Comparison of ENCODE assay signal across 27 mouse cellular contexts in the genomic region with DNA sequence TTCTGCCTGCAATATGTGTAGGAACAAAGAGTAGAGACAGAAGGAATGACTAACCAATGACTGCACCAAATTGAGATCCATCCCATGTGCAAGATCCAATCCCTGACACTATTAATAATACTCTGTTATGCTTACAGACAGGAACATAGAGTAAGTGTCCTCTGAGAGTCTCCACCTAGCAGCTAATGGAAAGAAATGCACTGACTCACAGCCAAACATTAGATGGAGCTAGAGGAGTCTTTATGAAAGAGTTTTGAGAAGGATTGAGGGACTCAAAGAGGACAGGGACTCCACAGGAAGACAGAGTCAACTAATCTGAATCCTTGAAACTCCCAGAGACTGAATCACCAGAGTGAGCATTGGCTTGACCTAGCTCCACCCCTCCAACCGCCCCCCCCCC.
"Had no signal": no experiment of that assay in that cellular context is flagged by ENCODE, and none has a peak within 500 bp of the region (broad histone marks: within the 10 kb centered on the region; RNA-seq: fewer than 3 reads in every experiment).

No protein-coding gene starts in this region.

- H3K9me3 ChIP-seq: heart, embryonic 10.5 days; heart, embryonic 12.5 days; hindbrain, embryonic 10.5 days; hindbrain, embryonic 12.5 days; intestine, embryonic 15.5 days; kidney, embryonic 15.5 days; limb, embryonic 10.5 days; limb, embryonic 12.5 days had no signal

- H3K27ac ChIP-seq: gastrocnemius, adult 2 months; heart, embryonic 10.5 days; hindbrain, embryonic 10.5 days; hindbrain, embryonic 12.5 days; hindbrain, embryonic 14.5 days; intestine, embryonic 15.5 days; kidney, embryonic 15.5 days; left cerebral cortex, adult 2 months; limb, embryonic 10.5 days; limb, embryonic 12.5 days had no signal

- H3K27me3 ChIP-seq: heart, embryonic 12.5 days; hindbrain, embryonic 12.5 days; intestine, embryonic 15.5 days; kidney, embryonic 15.5 days; limb, embryonic 12.5 days had no signal

- H3K4me1 ChIP-seq: heart, embryonic 10.5 days; heart, embryonic 12.5 days; hindbrain, embryonic 10.5 days; hindbrain, embryonic 12.5 days; intestine, embryonic 15.5 days; kidney, embryonic 15.5 days; limb, embryonic 10.5 days; limb, embryonic 12.5 days had no signal

- H3K9ac ChIP-seq: heart, embryonic 12.5 days; hindbrain, embryonic 12.5 days; hindbrain, embryonic 14.5 days; intestine, embryonic 15.5 days; kidney, embryonic 15.5 days; limb, embryonic 12.5 days had no signal

- H3K36me3 ChIP-seq: heart, embryonic 10.5 days; heart, embryonic 12.5 days; hindbrain, embryonic 10.5 days; hindbrain, embryonic 12.5 days; intestine, embryonic 15.5 days; kidney, embryonic 15.5 days; limb, embryonic 10.5 days; limb, embryonic 12.5 days had no signal

- DNase-seq: gastrocnemius, adult 2 months; gastrocnemius, postnatal 10 days; gastrocnemius, postnatal 25 days; heart, adult 18-20 months; heart, postnatal 10 days; heart, postnatal 4 days; kidney, adult 18-20 months; kidney, adult 8-10 months; kidney, postnatal 10 days; kidney, postnatal 25 days; kidney, postnatal 4 days; layer of hippocampus, adult 9-11 months; liver had no signal

- ATAC-seq: hindbrain, embryonic 16.5 days; inflammation-experienced regulatory T-cells, adult 6 months; intestine, embryonic 15.5 days; intestine, postnatal 0 days had no signal

- H3K4me2 ChIP-seq: heart, embryonic 12.5 days; hindbrain, embryonic 12.5 days; hindbrain, embryonic 14.5 days; intestine, embryonic 15.5 days; kidney, embryonic 15.5 days; limb, embryonic 12.5 days; liver, embryonic 11.5 days had no signal

- H3K4me3 ChIP-seq: gastrocnemius, adult 2 months; heart, embryonic 10.5 days; heart, embryonic 12.5 days; hindbrain, embryonic 10.5 days; hindbrain, embryonic 12.5 days; intestine, embryonic 15.5 days; kidney, embryonic 15.5 days; left cerebral cortex, adult 2 months; limb, embryonic 10.5 days; limb, embryonic 12.5 days had no signal
